Mouse (Mus musculus) embryo, embryonic 10 days (tissue): ENCODE measurements around the gene Drosha.

Experiments
- DNase-seq: peaks from one replicate; pipeline ENCODE4 v3.0.0-alpha.2; 2015; ENCODE audit warnings: low spot score

Drosha gene

DNA sequence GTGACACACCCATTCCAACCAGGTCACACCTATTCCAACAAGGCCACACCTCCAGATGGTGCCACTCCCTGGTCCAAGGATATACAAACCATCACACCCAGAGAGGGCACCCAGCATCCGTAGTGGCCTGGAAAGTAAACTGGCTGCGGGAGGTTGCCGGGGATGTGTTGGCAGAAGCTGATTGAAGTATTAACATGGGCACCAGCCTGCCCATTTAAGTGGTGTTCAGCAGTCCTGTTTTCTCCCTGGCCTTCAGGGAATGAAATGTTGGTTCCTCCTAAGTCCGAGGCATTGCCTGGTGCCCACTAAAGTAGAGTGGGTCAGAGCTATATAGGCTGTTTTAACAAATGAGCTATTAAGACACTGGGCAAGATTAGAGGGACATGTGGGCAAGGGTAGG lies 8.0 kb downstream of the Drosha start:
- DNase-seq: no peak

DNA sequence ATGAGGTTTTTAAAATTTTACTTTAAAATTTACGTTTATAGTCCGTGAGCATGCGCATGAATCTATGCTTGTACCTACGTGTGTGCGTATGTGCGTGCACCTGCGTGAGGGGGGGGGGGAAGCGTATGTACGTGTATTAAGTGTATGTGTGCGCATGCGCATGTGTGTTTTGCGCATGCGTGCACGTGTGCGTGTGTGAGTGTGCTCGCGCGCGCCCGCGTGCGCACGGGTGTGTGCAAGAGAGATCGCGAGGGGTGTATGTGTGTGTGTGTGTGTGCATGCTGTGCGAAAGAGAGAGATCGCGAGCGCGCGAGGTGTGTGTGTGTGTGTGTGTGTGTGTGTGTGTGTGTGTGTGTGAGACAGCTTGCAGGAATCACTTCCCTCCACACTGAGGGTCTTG lies 8.8 kb downstream of the Drosha start:
- DNase-seq: no peak

GRCm38 (mm10) chr15:12834231-12834630 lies 9.6 kb downstream of the Drosha start:
- no peak for DNase-seq

DNA sequence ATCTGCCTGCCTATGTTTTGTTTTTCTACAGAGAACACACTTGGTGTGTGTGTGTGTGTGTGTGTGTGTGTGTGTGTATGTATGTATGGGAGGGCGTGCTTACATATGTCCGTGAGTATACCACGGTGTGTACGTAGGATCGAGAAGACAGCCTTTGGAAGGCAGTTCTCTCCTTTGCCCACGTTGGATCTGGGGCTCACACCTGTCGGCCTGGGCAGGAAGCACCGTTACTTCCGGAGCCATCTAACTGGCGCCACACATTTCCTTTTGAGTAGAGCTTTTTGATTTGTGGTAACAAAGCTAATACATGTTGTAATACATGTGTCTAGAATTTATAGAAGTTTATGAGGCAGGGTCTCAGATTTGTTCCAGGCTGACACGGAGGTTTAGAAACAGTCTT lies 16.1 kb downstream of the Drosha start:
- DNase-seq: no peak

DNA sequence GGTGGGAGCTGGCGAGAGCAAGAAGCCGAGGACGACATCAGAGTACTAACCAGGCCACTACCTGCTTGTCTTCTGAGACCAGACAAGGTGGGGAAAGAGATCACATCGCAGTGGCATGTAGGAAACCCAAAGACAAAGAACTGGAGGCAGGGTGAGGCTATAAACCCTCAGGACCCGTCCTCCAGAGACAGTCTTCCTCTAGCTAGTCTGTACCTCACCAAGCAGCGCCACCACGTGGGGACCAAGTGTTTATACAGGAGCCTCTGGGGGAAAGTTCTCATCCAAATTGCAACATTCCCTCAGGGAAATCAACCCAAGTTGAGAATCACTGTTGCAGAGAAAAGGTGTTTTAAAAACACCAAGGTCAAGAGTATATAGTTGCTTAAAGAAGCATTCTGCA lies 18.2 kb downstream of the Drosha start:
- DNase-seq: no peak

DNA sequence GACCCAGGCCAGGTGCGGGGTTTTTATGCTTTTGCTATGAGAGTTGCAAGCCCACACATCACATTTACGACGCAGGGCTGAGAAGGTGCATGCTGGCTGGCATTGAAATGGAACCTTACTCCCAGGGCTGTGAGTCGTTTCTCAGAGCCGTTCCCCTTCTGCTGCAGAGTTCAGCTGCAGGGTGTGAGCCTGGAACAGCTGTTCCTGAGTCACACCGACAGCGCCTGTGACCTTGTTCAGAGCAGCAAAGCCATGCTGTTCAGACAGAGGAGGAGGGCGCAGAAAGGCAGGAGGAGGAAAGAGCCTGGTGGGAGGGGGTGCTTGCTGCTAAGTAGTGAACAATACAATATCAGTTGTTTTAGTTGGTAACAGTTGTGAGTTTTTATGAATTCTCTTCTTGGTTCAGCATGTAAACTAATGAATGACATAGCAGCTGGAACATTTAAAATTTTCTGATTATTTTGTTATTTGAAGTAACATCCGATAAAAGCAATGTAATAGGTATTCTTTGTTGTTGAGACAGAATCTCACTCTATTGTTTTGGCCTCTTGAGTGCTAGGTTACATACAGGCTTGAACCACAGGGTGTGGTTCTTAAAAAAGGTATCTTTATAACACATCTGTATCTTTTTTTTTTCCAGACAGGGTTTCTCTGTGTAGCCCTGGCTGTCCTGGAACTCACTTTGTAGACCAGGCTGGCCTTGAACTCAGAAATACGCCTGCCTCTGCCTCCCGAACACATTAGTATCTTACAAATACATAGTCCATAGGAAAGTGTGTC lies 23.8 kb downstream of the Drosha start:
- no peak for DNase-seq

- no peak for DNase-seq
Observed at GRCm38 (mm10) chr15:12849373-12849772, 24.8 kb downstream of the Drosha start.

DNA sequence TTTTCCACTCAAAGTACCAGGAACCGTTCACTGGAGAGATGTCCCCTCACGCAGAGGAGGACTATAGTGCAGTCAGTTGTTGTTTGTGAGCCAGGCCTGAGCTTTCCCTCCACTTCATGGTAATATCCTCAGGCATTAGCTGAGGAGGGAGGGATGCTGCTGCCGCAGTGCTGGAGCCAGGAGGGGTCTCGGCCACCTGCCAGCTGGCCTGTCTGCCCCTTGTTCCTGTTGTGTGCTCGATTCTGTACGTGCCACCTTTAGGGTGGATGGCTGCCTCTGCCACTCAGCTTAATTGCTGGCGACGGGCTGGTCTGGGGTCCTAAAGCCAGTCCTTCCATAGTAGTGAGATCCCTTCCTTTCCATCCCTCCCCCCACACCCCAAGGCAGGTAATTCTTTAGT lies 28.9 kb downstream of the Drosha start:
- no peak for DNase-seq

DNA sequence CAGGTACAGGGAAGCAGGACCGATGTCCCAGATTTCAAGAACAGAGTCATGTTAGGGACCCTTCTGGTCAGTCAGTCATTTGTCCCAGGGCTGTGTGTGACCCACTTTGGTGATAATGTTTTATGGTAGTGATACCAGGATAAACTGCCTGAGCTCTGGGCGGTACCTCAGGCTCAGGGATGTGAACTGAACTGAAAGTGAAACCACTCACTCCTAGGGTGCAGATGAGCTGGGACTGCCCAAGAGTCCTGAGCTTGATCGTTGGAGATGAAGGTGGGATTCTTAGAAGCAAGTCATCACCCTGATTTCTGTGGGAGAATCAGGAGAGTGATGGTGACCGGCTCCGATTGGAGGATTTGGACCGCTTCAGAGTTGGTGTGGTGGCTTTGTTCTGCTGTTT lies 32.2 kb downstream of the Drosha start:
- DNase-seq: no peak

DNA sequence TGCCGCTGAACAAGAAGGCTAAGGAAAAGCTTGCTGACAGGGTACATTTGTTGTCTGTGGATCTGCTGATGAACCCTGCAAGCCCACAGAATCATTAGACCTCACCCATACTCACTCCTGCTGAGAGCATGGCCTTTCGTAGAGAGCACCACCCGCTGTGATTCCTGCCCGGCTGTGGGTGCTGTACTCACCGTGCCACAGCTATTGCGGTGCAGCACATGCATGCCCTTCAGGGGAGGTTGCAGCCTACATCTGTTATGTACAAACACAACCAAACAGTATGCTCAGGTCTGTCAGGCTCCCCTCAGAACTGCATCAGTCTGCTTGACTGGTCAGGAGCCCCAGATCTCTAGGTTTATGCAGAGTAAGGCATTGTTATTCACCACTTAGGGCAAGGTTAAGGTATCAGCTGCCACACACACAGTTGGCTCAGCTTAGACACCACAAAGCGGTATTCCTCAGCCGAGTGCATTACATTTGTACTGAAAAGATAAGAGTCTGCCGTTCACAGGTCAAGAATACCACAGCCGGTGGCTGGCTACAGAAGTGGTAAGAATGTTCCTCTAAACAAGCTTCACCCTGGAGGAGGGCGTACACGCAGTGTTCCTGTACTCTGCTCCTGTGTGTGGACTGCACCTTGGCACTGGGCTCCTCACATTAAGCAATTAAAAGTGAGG lies 33.4 kb downstream of the Drosha start:
- no peak for DNase-seq

DNA sequence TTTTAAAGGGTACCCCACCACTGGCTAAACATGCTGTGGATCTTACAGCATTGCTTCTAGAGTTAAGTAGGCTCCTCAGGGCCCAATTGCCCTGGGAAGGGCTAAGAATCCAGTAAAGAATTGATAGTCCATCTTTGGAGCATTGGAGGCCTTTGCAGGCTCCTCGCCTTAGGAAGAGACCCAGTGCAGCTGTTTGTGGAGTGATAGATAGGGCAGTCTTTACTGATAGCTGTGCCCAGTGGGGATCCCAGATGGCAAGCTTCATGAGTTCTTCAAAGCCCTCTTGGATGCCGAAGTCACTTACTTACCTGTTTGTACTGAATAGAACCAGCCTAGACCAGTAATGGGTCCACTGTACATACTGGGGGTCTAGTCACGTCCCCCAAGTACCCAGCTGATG lies 34.0 kb downstream of the Drosha start:
- DNase-seq: no peak

GRCm38 (mm10) chr15:12862061-12862460 lies 37.4 kb downstream of the Drosha start:
- DNase-seq: no peak

DNA sequence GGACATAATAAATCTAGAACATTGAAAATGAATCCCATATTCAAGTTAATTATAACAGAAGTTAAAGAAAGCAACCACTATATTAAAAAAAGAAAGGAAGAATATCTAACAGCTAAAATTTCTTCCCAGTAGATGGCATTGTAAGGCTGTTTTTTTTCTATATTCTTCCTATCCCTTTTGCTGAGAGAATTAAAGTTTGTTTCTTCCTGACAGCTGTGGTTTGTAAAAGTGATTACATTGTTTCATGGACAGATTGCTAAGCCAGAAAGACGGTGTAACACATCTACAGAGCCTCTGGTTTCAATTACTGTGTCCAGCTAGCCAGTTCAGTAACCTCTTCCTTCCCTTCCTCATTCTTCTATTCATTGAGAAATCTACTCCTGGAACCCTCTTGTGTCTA lies 39.1 kb downstream of the Drosha start:
- no peak for DNase-seq

GRCm38 (mm10) chr15:12865595-12866314 lies 41.1 kb downstream of the Drosha start:
- no peak for DNase-seq

DNA sequence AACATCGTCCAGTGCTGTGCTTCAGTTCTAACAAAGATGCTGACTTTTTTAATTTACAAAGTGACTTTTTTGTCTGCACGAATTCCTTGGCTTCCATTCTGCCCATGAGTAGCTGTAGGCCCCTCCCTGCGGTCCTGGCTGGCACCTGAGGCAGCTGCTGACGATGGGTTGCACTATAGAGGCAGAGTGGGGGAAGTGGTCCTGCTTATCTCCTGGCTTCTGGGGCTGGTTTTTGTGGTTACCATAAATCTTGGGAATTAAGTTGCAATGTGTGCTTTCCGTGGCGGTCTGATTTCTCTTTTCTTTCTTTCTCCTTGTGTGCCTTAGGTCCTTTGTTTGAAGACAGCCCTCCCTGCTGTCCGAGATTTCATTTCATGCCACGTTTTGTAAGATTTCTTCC lies 42.7 kb downstream of the Drosha start:
- no peak for DNase-seq

GRCm38 (mm10) chr15:12875442-12876176 lies 51.0 kb downstream of the Drosha start:
- DNase-seq: peak; percentile 42

DNA sequence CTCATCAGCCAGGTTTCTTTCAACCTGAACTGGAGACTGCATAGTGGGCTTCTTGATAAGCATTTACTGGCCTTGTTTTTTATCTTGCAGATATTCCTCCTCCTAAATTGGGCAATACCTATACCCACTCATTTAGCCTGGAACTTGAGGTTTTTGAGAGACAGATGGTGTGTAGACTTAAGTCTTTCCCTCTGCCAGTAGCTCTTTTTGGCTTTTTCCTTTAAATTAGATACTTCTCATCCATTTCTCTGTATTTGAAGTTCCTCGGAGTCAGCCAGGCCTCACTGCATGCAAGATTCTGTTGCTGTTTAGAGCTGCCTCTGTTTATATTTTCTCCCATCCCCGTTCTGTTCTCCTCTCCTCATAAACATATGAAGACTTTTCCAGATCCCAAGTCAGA lies 51.7 kb downstream of the Drosha start:
- no peak for DNase-seq

DNA sequence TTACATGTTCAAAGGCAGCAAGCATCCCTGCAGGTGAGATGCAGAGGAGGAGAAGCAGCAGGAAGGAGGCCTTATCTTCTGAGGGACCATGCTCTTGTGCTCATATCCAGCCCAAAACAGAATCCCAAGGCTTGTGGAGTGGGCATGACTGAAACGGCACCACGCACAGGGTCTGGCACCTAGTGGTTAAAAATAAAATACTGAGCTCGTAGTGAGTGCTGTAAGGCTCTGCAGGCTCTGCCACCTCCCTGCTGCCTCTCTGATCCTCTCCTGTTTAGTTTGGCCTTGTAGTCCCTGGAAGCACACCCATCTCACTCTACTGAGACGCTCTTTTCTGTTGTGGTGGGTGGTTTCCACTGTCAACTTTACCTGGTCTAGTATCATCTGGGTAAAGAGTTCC lies 52.3 kb downstream of the Drosha start:
- DNase-seq: no peak

DNA sequence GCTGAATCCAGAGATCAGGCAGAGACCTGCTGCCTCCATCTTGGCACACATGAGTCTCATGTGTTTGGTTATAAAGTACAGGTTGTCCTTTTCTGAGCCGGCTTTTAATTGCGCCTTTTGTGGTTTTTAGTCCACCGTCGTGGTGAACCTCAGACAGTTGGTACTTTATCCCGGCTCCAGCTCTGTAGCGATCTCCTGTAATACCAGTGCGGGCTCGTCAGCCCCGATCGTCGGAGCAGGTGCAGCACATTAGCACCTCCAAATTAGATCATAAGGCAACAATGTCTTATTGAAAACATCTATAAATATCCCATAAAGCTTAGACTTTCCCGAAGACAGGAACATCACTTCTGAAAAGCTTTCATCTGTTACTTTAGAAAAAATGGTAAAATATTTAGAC lies 53.3 kb downstream of the Drosha start:
- no peak for DNase-seq

DNA sequence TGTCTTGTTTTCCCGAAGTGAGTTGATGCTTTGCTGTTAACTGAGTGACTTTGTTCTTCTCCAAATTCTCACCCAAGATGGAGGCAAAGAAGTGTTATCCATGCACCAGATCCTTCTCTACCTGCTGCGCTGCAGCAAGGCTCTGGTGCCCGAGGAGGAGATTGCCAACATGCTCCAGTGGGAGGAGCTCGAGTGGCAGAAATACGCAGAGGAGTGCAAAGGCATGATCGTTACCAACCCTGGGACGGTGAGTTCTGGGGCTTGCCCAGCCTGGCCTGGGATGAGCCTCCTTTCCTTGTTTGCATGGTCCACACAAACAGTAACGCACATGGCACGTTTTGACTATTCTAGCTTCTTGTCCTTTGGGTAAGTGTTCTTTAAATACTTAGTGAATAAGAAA lies 54.0 kb downstream of the Drosha start:
- DNase-seq: no peak

DNA sequence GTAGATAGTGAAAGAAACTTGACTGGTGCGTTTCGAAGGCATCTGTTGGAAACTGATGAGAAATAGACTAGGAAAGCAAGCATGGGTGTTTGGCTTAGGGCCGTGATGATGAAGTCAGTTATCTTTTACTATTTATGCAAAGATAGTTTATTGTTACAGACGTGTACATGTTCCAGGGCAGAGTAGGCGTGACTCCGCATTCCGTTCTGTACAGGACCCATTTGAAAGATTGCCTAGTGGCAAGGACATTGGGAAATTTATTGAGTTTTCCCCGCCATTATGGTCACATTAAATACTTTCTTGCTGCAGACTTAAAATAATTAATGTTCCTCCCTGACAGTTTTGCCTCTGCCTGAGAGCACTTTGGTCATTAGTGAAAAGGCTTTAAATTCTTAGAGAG lies 55.3 kb downstream of the Drosha start:
- DNase-seq: no peak

GRCm38 (mm10) chr15:12884855-12885254 lies 60.2 kb downstream of the Drosha start:
- no peak for DNase-seq

DNA sequence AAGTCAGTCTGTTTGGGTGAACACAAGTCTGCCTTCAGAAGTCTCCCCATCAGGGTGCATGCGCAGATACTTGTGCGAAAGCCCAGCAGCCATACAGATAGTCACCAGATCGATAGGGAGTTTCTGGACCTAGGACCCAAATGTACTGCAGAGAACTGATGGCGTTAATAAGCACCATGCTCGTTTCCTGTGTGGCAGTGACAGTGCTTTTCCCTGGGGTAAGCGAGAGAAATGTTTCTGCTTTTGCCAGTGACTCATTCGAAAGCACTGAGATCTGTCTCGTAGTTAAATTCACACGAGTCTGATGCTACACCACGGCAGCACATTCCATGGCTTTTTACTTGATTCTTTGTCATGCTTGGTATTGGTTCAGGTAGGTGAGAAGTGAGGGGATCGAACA lies 60.7 kb downstream of the Drosha start:
- DNase-seq: no peak
